Mouse (Mus musculus): ENCODE results near the gene Bcam.

GRCm38 (mm10) chr7:19753587-19753986, 17.2 kb downstream of the Bcam start:
- TF ChIP-seq CTCF (IDR thresholded peaks at IDR 0.05; ENCODE audit: low read depth) (no peak), EP300 (IDR thresholded peaks at IDR 0.05; ENCODE audit: low read depth) (no peak)
